Mouse (Mus musculus) brain, embryonic 14.5 days (tissue): ENCODE data around the gene Hyal2.

Source experiments
- CTCF ChIP-seq: fragments of 200-500 bp; IDR thresholded peaks from 2 replicates; pipeline ENCODE4 v1.5.1; 2012; ENCODE audit warnings: inconsistent platforms, mild to moderate bottlenecking, moderate library complexity, borderline replicate concordance; ENCODE audit not compliant: insufficient read depth, insufficient read length; ENCODE audit errors: extremely low read depth
- POLR2A ChIP-seq: fragments of 200-500 bp; IDR thresholded peaks from 2 replicates; pipeline ENCODE4 v1.6.1; 2012; ENCODE audit warnings: mild to moderate bottlenecking, inconsistent platforms, borderline replicate concordance; ENCODE audit not compliant: poor library complexity, insufficient read depth, insufficient read length, severe bottlenecking; ENCODE audit errors: extremely low read depth

DNA sequence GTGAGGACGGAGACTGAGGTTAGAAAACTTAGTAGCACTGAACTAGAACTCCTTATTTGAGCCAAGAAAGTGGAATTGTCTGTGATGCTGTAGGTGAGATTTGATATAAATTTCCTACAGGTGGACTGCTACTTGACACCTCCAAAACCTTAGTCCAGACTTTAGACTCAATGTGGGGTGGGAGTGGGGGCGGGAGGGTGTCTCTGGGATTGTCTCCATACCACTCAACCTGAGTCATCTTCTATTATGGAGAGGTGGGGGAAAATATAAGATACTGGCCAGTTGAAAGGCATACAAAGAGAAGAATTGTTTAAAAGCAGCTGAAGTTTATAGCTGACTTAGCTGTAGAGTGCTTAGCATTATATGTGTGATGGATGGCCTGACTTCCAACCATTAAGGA lies 12.0 kb upstream of the Hyal2 start:
- TF ChIP-seq CTCF: no peak
- TF ChIP-seq POLR2A: no peak
